Mouse (Mus musculus) kidney, adult 2 months (tissue): ENCODE measurements around the gene Pknox2. TPM values are rescaled to one million over a fixed set of nuclear protein-coding genes. Genes with fewer than 3 reads are reported as not detected.

Experiments used
- DNase-seq: peaks from one replicate; pipeline ENCODE4 v3.0.0; 2021
- H3K27ac ChIP-seq: fragments of 200-500 bp; 2 replicates; pipeline ENCODE4 v1.5.1; 2012; ENCODE audit warnings: low read depth, low read length, control low read depth, inconsistent platforms; ENCODE audit not compliant: insufficient read depth
- H3K27me3 ChIP-seq: fragments of 200-500 bp; replicated peaks from 2 replicates; pipeline ENCODE4 v1.6.1; 2012; ENCODE audit warnings: mild to moderate bottlenecking, moderate library complexity, low read length, inconsistent platforms; ENCODE audit not compliant: control insufficient read depth, insufficient read depth
- H3K36me3 ChIP-seq: fragments of 200-500 bp; 2 replicates; pipeline ENCODE4 v1.6.1; 2012; ENCODE audit warnings: mild to moderate bottlenecking, moderate library complexity, low read length, inconsistent platforms; ENCODE audit not compliant: control insufficient read depth, insufficient read depth
- H3K4me1 ChIP-seq: fragments of 200-500 bp; 2 replicates; pipeline ENCODE4 v1.6.1; 2011; ENCODE audit warnings: low read length; ENCODE audit not compliant: control insufficient read depth, insufficient read depth
- H3K4me3 ChIP-seq: fragments of 200-500 bp; 2 replicates; pipeline ENCODE4 v1.5.1; 2011; ENCODE audit warnings: mild to moderate bottlenecking, low read depth, low read length, control low read depth; ENCODE audit not compliant: insufficient read depth
- CTCF ChIP-seq: fragments of 200-500 bp; conservative IDR thresholded peaks from 2 replicates; pipeline ENCODE4 v1.5.1; 2011; ENCODE audit warnings: low read depth, mild to moderate bottlenecking, control low read depth, low read length, moderate library complexity, mixed read lengths; ENCODE audit not compliant: insufficient read depth, insufficient read length
- POLR2A ChIP-seq: fragments of 200-500 bp; IDR thresholded peaks from one replicate; pipeline ENCODE4 v1.6.1; 2011; ENCODE audit warnings: low read depth, low read length, control low read depth
- WGBS: fragments of 180-500 bp; shearing (Covaris S2); methylation state at CpG from one replicate; pipeline ENCODE4 v1.1.7; 2018; 5-methylcytosine and 5-hydroxymethylcytosine counted together
- polyA plus RNA-seq: library from polyadenylated mRNA; depleted of rRNA; stranded (reverse); fragments of >200 nt; gene quantifications from 2 replicates; pipeline ENCODE4 v1.2.3, GENCODE M21; 2012

Gene Pknox2
- polyA plus RNA-seq, 1 experiment: 7.1 TPM

DNA sequence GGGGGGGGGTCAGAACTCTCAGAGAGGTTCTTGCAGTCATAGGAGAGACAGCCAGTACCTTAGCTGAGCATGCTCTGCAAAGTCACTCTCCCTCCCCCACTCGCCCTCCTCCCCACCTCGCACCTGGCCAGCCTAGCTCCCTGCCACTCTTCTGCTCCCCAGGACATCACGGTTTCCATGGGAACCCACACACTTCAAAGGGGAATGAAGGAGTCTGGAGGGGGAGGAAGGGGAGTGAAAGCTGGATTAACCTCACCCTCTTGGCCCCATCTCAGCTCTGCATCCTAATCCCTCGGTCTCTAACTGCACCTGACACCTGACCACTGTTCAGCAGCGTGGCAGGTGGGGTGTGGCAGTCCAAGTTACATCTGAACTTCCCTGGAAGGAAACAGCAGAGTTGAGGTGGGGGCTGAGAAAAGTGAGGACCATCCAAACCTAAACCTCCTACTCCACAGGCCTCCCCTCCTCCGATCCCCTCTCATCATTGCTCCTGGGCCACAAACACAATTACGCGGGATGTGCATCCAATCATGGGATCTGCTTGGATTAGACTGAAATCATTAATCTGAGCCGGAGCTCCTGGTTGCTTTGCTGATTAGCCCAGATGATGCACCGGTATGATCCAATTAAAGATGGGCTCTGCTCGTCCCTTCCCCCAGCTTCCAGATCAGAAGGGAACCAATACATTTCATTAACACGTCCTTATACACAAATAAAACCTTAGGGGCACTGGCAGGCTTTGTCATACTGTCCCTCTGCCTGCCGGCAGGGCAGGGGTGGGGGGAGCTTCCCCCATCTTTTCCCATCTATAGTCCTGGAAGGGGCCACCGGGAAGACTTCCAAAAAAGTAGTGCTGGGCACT, 196.7 kb downstream of the Pknox2 start:
- no peak for TF ChIP-seq POLR2A
- no peak for TF ChIP-seq CTCF
- DNase-seq: no peak
- Histone ChIP-seq H3K36me3 (no peaks in the 10 kb centered on the region), H3K27ac (no peak overlapping the region), H3K27me3 (no peaks in the 10 kb centered on the region), H3K4me3 (no peak overlapping the region), H3K4me1 (no peaks in the 10 kb centered on the region)
- WGBS: 43% methylated on average over 14 of the region's 14 CpGs

GRCm38 (mm10) chr9:36948181-36948580, 199.0 kb downstream of the Pknox2 start:
- no peak for DNase-seq
- Histone ChIP-seq H3K36me3 (no peaks in the 10 kb centered on the region), H3K4me3 (no peak overlapping the region), H3K27me3 (no peaks in the 10 kb centered on the region), H3K27ac (no peak overlapping the region), H3K4me1 (no peaks in the 10 kb centered on the region)
- 92% methylated on average over 5 of the region's 5 CpGs for WGBS
- TF ChIP-seq CTCF (no peak), POLR2A (no peak)

- H3K4me1 ChIP-seq: no peaks in the 10 kb centered on the region
- WGBS: 87% methylated on average over 5 of the region's 5 CpGs
- no peak overlapping the region for H3K27ac ChIP-seq
- no peaks in the 10 kb centered on the region for H3K27me3 ChIP-seq
- no peak for TF ChIP-seq POLR2A
- no peaks in the 10 kb centered on the region for H3K36me3 ChIP-seq
- H3K4me3 ChIP-seq: no peak overlapping the region
- DNase-seq: peak; percentile 1
Observed at GRCm38 (mm10) chr9:36947056-36947694, 200.0 kb downstream of the Pknox2 start.

GRCm38 (mm10) chr9:36944843-36945242, 202.4 kb downstream of the Pknox2 start:
- DNase-seq: no peak
- Histone ChIP-seq H3K36me3 (no peaks in the 10 kb centered on the region), H3K4me1 (no peaks in the 10 kb centered on the region), H3K27ac (no peak overlapping the region), H3K4me3 (no peak overlapping the region), H3K27me3 (no peaks in the 10 kb centered on the region)
- no peak for TF ChIP-seq CTCF
- 68% methylated on average over 7 of the region's 7 CpGs for WGBS

GRCm38 (mm10) chr9:36942561-36942960, 204.6 kb downstream of the Pknox2 start:
- TF ChIP-seq CTCF (no peak), POLR2A (no peak)
- H3K27ac ChIP-seq: no peak overlapping the region
- H3K4me1 ChIP-seq: no peaks in the 10 kb centered on the region
- H3K4me3 ChIP-seq: no peak overlapping the region
- H3K36me3 ChIP-seq: no peaks in the 10 kb centered on the region
- H3K27me3 ChIP-seq: no peaks in the 10 kb centered on the region
- DNase-seq: no peak
- WGBS: 81% methylated on average over 2 of the region's 2 CpGs

DNA sequence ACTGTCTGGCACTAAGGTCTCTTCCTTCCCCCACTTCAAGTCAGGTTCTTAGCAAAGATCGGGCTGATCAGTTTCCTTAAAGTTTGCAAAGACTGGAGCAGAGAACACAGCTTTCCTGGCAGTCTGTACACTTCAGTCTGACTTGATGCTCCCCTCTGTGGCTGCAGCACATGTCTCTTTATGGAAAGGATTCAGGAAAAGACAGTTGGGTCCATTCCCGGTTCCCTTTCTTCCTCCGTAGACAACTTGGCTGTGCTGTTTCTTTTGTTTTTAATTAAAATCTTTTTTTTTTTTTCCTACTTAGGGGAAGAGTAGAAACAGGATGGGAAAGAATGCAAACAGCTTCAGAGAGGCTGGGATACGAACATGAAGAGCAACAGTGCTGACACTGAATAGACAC, 205.1 kb downstream of the Pknox2 start:
- Histone ChIP-seq H3K27me3 (no peaks in the 10 kb centered on the region), H3K27ac (no peak overlapping the region), H3K4me3 (no peak overlapping the region), H3K4me1 (no peaks in the 10 kb centered on the region), H3K36me3 (no peaks in the 10 kb centered on the region)
- 66% methylated on average over 4 of the region's 4 CpGs for WGBS
- DNase-seq: no peak
- TF ChIP-seq CTCF: no peak
- no peak for TF ChIP-seq POLR2A

GRCm38 (mm10) chr9:36941565-36941964, 205.6 kb downstream of the Pknox2 start:
- H3K27ac ChIP-seq: no peak overlapping the region
- no peaks in the 10 kb centered on the region for H3K4me1 ChIP-seq
- H3K27me3 ChIP-seq: no peaks in the 10 kb centered on the region
- TF ChIP-seq CTCF: no peak
- TF ChIP-seq POLR2A: no peak
- no peak overlapping the region for H3K4me3 ChIP-seq
- DNase-seq: no peak
- WGBS: 22% methylated on average over 5 of the region's 5 CpGs
- no peaks in the 10 kb centered on the region for H3K36me3 ChIP-seq
